Mouse (Mus musculus): ENCODE data around the gene Nr2c2. TPM values are rescaled to one million over a fixed set of nuclear protein-coding genes. Genes with fewer than 3 reads are reported as not detected.

The Nr2c2 gene
- polyA plus RNA-seq, 1 experiment from 2014 or later = 18.5 TPM

DNA sequence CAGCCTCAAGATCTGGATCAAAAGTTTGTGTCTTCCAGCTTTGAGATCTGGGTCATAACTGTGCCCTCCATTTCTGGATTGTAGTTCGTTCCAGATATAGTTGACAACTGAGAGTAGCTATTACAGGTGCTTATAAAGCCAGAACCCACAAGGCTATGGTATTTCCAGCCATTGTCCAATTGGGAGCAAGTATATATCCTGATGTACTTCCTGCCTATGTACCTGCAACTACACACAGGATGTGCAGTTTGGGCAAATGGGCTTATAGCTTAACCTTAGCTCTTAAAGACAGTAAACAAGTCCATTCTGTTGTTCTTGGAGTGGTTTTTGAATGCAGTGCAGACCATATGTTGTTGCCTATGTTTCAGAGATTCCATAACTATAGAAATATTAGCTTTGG is 40.3 kb downstream of the Nr2c2 start:
- Histone ChIP-seq H3K9ac (no peak overlapping the region), H3K9me3 (replicated peaks) (no peaks in the 10 kb centered on the region), H3K4me1 (replicated peaks) (peaks cover 19% of the 10 kb centered on the region), H3K27ac (ENCODE audit: poor library complexity, severe bottlenecking) (no peak overlapping the region), H3K4me2 (no peak overlapping the region), H3K27me3 (replicated peaks) (no peaks in the 10 kb centered on the region), H3K4me3 (no peak overlapping the region), H3K36me3 (peaks cover 6% of the 10 kb centered on the region; the same call in 1 of the 2 replicates)
- WGBS = 96% methylated on average over 1 of the region's 1 CpGs
- ATAC-seq (ENCODE audit: insufficient number of reproducible peaks, low FRiP score) = no peak

DNA sequence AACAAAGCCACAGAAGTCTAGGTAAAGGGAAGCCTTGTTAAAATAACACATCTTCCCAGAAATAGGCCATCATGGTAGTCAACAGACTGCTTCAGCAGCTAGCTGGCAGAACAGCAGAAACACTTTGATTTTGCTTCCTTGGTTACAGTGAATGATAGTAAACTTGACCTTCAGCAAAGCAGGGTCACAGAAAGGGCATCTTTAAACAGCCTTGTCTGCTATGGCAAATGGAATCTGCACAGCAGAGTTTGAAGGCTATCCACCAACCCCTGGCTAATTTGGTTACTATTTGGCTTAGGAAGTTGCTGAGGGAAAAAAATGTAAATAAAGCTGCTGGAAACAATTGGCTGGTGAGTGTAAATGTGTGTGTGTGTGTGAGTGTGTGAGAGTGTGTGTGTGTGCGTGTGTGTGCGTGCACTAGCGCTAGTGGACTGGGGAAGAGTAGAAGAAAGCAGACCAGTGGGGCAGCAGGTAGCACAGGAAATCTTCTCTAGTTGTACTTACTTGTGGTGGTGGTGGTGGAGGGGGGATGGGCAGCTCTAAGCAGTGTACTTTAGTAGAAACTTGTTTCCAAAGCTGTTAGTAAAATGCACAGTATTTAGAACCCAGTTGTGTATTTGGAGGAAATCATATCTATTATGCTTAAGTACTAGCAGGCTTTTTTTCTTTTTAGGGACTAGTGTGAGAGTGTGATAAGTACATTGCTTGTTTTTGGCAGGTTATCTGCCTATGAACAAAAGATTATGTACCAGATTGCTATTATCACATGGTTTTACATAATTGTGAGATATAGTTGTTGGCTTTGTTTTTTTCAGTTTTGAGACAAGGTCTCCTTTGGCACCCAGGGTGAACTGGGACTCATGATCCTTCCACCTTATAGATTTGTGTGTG is 41.1 kb downstream of the Nr2c2 start:
- Histone ChIP-seq H3K27me3 (replicated peaks) (no peaks in the 10 kb centered on the region), H3K9ac (no peak overlapping the region), H3K4me1 (replicated peaks) (peaks cover 19% of the 10 kb centered on the region), H3K9me3 (replicated peaks) (no peaks in the 10 kb centered on the region), H3K4me3 (no peak overlapping the region), H3K4me2 (no peak overlapping the region), H3K27ac (ENCODE audit: poor library complexity, severe bottlenecking) (no peak overlapping the region), H3K36me3 (peaks cover 6% of the 10 kb centered on the region; the same call in 1 of the 2 replicates)
- 90% methylated on average over 3 of the region's 3 CpGs for WGBS
- no peak for ATAC-seq (ENCODE audit: insufficient number of reproducible peaks, low FRiP score)

DNA sequence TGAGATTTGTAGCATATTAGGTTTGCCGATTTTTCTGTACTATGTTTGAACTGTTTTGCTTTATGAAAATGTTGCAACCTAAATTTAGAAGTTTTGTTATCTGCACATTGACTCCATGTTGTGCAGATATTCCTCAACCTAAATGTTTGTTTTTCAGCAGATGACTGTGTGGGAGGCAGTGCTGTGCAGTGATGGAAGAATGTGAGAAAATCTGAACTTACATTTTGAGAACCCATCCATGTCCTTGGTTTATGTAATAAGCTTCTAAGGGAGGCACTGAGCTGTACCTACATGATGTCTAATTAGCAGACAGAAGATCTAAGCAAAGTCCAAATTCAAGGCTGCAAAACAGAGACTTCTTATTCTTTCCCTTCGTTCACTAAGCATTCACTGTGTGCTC is 42.4 kb downstream of the Nr2c2 start:
- no peaks in the 10 kb centered on the region for H3K27me3 ChIP-seq (replicated peaks)
- no peak overlapping the region for H3K27ac ChIP-seq (ENCODE audit: poor library complexity, severe bottlenecking)
- no peak overlapping the region for H3K4me3 ChIP-seq
- WGBS = 81% methylated on average over 2 of the region's 2 CpGs
- peaks cover 19% of the 10 kb centered on the region for H3K4me1 ChIP-seq (replicated peaks)
- H3K4me2 ChIP-seq = no peak overlapping the region
- ATAC-seq (ENCODE audit: insufficient number of reproducible peaks, low FRiP score) = no peak
- no peak overlapping the region for H3K9ac ChIP-seq
- no peaks in the 10 kb centered on the region for H3K9me3 ChIP-seq (replicated peaks)
- peaks cover 6% of the 10 kb centered on the region; the same call in 1 of the 2 replicates for H3K36me3 ChIP-seq

GRCm38 (mm10) chr6:92136356-92136755 is 45.2 kb downstream of the Nr2c2 start:
- Histone ChIP-seq H3K4me3 (no peak overlapping the region), H3K27me3 (replicated peaks) (no peaks in the 10 kb centered on the region), H3K27ac (ENCODE audit: poor library complexity, severe bottlenecking) (no peak overlapping the region), H3K9ac (no peak overlapping the region), H3K36me3 (peaks cover 17% of the 10 kb centered on the region), H3K4me1 (replicated peaks) (peaks cover 11% of the 10 kb centered on the region), H3K9me3 (replicated peaks) (no peaks in the 10 kb centered on the region), H3K4me2 (no peak overlapping the region)
- no peak for ATAC-seq (ENCODE audit: insufficient number of reproducible peaks, low FRiP score)
- WGBS = 75% methylated on average over 2 of the region's 2 CpGs

GRCm38 (mm10) chr6:92145881-92146280 is 54.7 kb downstream of the Nr2c2 start:
- WGBS = 92% methylated on average over 4 of the region's 4 CpGs
- Histone ChIP-seq H3K4me3 (no peak overlapping the region), H3K36me3 (peaks cover 50% of the 10 kb centered on the region)

GRCm38 (mm10) chr6:92153774-92154173 is 62.6 kb downstream of the Nr2c2 start:
- Histone ChIP-seq H3K4me1 (replicated peaks) (peaks cover 10% of the 10 kb centered on the region), H3K9ac (no peak overlapping the region), H3K9me3 (replicated peaks) (no peaks in the 10 kb centered on the region), H3K4me2 (no peak overlapping the region), H3K36me3 (peaks cover 86% of the 10 kb centered on the region), H3K27me3 (replicated peaks) (no peaks in the 10 kb centered on the region), H3K27ac (ENCODE audit: poor library complexity, severe bottlenecking) (no peak overlapping the region; the same call in 1 of the 2 replicates), H3K4me3 (no peak overlapping the region)
- WGBS = 38% methylated on average over 1 of the region's 1 CpGs
- ATAC-seq (ENCODE audit: insufficient number of reproducible peaks, low FRiP score) = no peak

More at GRCm38 (mm10) chr6:92145881-92146280, 54.7 kb downstream of the Nr2c2 start:
- H3K27ac ChIP-seq (ENCODE audit: poor library complexity, severe bottlenecking) = no peak overlapping the region
- no peak for ATAC-seq (ENCODE audit: insufficient number of reproducible peaks, low FRiP score)
- H3K27me3 ChIP-seq (replicated peaks) = no peaks in the 10 kb centered on the region
- no peak overlapping the region for H3K9ac ChIP-seq
- no peak overlapping the region for H3K4me2 ChIP-seq
- H3K9me3 ChIP-seq (replicated peaks) = no peaks in the 10 kb centered on the region
- no peaks in the 10 kb centered on the region for H3K4me1 ChIP-seq (replicated peaks)

DNA sequence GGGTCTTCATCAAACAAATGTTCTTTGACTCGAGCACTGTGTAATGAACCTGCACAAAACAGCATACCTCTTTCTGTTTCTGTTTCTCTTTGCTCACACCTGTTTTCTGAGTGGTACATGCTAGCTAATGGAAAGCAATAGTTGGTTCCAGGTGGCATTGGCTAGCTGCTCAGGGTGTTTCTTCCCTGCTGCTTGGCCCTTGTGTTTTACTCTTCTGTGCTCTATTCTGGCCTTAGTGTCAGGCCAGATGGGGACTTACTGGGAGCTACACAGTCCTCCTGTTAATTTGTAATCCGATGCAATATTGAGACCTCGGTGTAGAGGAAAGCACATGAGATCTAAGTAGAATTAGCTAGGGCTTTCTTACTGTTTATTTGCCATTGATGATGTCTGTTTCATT is 67.6 kb downstream of the Nr2c2 start:
- ATAC-seq (ENCODE audit: insufficient number of reproducible peaks, low FRiP score) = no peak

GRCm38 (mm10) chr6:92162724-92163123 is 71.5 kb downstream of the Nr2c2 start:
- no peak overlapping the region for H3K9ac ChIP-seq
- no peak for ATAC-seq (ENCODE audit: insufficient number of reproducible peaks, low FRiP score)
- H3K9me3 ChIP-seq (replicated peaks) = no peaks in the 10 kb centered on the region
- H3K36me3 ChIP-seq = peaks cover 92% of the 10 kb centered on the region
- H3K27me3 ChIP-seq (replicated peaks) = no peaks in the 10 kb centered on the region
- 77% methylated on average over 1 of the region's 1 CpGs for WGBS
- no peak overlapping the region for H3K4me3 ChIP-seq
- no peaks in the 10 kb centered on the region for H3K4me1 ChIP-seq (replicated peaks)
- H3K4me2 ChIP-seq = no peak overlapping the region
- H3K27ac ChIP-seq (ENCODE audit: poor library complexity, severe bottlenecking) = no peak overlapping the region

More for the DNA sequence above, 67.6 kb downstream of the Nr2c2 start:
- Histone ChIP-seq H3K27ac (ENCODE audit: poor library complexity, severe bottlenecking) (no peak overlapping the region), H3K9ac (no peak overlapping the region), H3K4me3 (no peak overlapping the region), H3K4me2 (no peak overlapping the region), H3K4me1 (replicated peaks) (peaks cover 3% of the 10 kb centered on the region), H3K9me3 (replicated peaks) (no peaks in the 10 kb centered on the region), H3K36me3 (peaks cover 96% of the 10 kb centered on the region), H3K27me3 (replicated peaks) (no peaks in the 10 kb centered on the region)
- WGBS = 97% methylated on average over 3 of the region's 3 CpGs

DNA sequence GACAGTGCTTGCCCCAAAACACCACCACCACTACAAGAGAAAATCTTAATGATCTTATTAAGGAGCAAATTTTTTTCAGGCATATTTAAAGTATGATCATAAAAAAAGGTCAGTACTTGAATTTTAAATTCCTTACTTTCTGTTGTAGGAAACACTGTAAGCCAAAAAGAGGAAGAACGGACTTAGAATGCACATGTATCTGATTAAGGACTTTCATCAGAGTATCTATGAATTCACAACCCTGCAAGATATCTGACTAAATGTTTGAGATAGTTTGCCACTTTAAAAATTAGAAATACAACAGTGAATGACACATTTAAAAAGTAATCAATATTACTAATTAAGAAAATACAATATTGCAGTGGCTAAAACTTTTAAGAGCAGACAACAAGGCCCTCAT is 85.3 kb downstream of the Nr2c2 start:
- H3K4me3 ChIP-seq = no peak overlapping the region

GRCm38 (mm10) chr6:92183621-92184131 is 92.5 kb downstream of the Nr2c2 start, which contains the start of gene Mrps25:
Gene Mrps25 (minus strand): TSS chr6:92184033.
- H3K4me3 ChIP-seq = peak within 1 kb of the TSS; percentile 86
- peak within 1 kb of the TSS; percentile 88 for H3K4me2 ChIP-seq
- peak; percentile 88 for ATAC-seq (ENCODE audit: insufficient number of reproducible peaks, low FRiP score)
- peak within 1 kb of the TSS; percentile 49 for H3K27ac ChIP-seq (ENCODE audit: poor library complexity, severe bottlenecking)
- peaks cover 45% of the 10 kb centered on the region for H3K36me3 ChIP-seq
- H3K9ac ChIP-seq = peak within 1 kb of the TSS; percentile 83
- no peaks in the 10 kb centered on the region for H3K27me3 ChIP-seq (replicated peaks)
- peaks cover 15% of the 10 kb centered on the region for H3K4me1 ChIP-seq (replicated peaks)
- no peaks in the 10 kb centered on the region; the same call in 1 of the 2 replicates for H3K9me3 ChIP-seq (replicated peaks)
- under 1% methylated on average over 42 of the region's 42 CpGs for WGBS

More for the DNA sequence above, 85.3 kb downstream of the Nr2c2 start:
- no peaks in the 10 kb centered on the region for H3K27me3 ChIP-seq (replicated peaks)
- ATAC-seq (ENCODE audit: insufficient number of reproducible peaks, low FRiP score) = no peak
- no peak overlapping the region for H3K9ac ChIP-seq
- H3K4me1 ChIP-seq (replicated peaks) = peaks cover 5% of the 10 kb centered on the region; the same call in 1 of the 2 replicates
- no peak overlapping the region for H3K4me2 ChIP-seq
- H3K36me3 ChIP-seq = peaks cover 75% of the 10 kb centered on the region
- no peaks in the 10 kb centered on the region; the same call in 1 of the 2 replicates for H3K9me3 ChIP-seq (replicated peaks)
- WGBS = 93% methylated on average over 1 of the region's 1 CpGs
- no peak overlapping the region for H3K27ac ChIP-seq (ENCODE audit: poor library complexity, severe bottlenecking)

GRCm38 (mm10) chr6:92184178-92184577 is 93.0 kb downstream of the Nr2c2 start:
- H3K36me3 ChIP-seq = peaks cover 45% of the 10 kb centered on the region
- 5% methylated on average over 10 of the region's 10 CpGs for WGBS
- peak overlapping the region; percentile 88 for H3K4me2 ChIP-seq
- no peaks in the 10 kb centered on the region; the same call in 1 of the 2 replicates for H3K9me3 ChIP-seq (replicated peaks)
- no peak overlapping the region for H3K27ac ChIP-seq (ENCODE audit: poor library complexity, severe bottlenecking)
- peak; percentile 60 for ATAC-seq (ENCODE audit: insufficient number of reproducible peaks, low FRiP score)
- no peaks in the 10 kb centered on the region for H3K27me3 ChIP-seq (replicated peaks)
- H3K4me3 ChIP-seq = peak overlapping the region; percentile 86
- H3K9ac ChIP-seq = peak overlapping the region; percentile 83; the same call in 1 of the 2 replicates
- H3K4me1 ChIP-seq (replicated peaks) = peaks cover 15% of the 10 kb centered on the region

All from heart, embryonic 12.5 days (tissue).